Mouse (Mus musculus): ENCODE data around the gene Slc2a10.

The Slc2a10 gene

DNA sequence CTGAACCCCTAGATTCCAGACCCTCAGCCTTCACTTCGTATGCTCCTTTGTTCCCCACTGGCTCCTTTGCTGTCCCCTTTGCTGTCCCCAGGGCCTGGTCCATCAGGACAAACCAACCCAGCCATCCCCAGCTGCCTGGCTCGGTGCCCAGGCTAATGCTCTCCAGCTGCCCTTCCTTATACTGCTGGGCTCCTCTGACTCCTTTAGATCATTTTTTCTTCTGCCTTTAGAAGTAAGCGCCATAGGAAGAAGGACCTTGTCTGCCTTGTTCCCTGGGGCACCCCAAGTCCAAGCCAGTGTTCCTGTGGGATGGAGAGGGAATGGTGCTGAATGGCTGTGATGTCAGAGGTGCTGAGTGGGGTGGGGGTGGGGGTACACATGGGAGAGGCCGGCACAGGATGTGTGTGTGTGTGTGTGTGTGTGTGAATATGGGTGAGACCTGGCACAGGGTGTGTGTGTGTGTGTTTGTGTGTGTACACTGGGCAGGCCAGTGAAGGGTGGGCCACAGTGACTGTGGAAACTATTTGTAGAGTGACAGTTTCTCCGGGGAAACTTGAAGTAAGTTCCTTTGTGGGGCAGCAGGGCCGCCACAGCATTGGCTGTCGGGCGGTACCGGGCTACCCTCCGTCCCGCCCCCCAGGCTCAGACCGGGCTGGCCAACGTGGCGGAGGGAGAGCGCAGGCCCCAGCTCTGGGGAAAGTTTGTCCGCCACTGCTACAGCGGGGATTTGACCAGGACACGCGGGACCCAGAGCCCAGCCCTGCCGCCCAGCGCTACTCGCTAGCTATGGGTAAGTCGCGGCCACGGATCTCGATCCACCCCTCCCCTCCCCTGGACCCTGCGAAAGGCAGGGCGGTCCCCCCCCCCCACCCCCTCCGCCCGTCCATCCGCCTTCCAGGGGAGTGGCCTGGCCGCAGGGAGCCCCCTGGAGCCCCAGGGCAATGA lies at the start of gene Slc2a10:
Gene Slc2a10 (plus strand): TSS at position 529 of the 945 bp plus-strand sequence.
- CTCF ChIA-PET = interaction anchor here in 1 of 4 experiments (0.6 to 1.1 kb wide), 2 partner anchors 26 to 90 kb away, joined by 3 to 4 read pairs; no protein-coding TSS in a partner anchor
- POLR2A ChIA-PET = interaction anchor here in 1 of 4 experiments (0.8 kb wide), 1 partner anchor 276 kb away, joined by 3 read pairs; no protein-coding TSS in a partner anchor

DNA sequence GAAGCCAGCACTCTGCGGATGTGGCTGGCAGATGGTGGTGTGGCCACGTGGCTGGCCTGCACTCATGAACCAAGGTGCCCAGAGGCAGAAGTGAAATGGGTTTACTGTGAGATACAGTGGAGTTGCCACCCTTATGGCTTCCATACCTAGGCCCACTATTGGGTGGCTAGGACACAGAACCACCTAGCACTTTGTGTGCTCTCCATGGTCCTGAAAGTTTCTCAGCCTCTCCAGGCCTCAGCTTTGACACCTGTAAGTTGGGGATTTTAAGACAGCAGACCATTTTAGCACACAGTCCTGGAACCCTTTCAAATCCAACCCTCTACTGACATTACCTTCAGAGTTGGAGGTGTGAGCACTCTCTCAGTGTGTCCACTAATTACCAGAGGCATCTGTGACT lies 46.9 kb upstream of the Slc2a10 start:
- ChIA-PET CTCF (interaction anchor here in 1 of 4 experiments (0.6 kb wide), 1 partner anchor 295 kb away, joined by 3 read pairs; no protein-coding TSS in a partner anchor), POLR2A (no interaction called here)

DNA sequence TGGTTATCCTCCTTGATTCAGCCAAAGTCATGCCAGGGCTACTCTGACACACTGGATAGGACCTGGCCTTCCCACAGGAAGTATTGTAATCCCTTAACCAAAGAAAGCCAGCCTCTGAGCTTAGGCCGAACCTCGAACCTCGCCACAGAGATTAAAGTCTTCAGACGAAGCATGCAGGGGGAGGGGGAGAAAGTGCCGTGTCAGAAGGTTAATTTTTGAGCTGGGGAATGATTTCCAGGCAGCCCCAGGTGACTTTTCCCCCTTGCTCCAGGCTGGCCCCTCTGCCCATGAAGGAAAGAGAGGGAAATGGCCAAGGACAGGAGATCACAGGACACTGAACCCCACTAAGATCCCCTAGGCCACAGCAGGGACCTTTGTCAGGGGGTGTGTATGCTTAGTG lies 45.4 kb upstream of the Slc2a10 start:
- CTCF ChIA-PET = no interaction called here
- POLR2A ChIA-PET = no interaction called here

DNA sequence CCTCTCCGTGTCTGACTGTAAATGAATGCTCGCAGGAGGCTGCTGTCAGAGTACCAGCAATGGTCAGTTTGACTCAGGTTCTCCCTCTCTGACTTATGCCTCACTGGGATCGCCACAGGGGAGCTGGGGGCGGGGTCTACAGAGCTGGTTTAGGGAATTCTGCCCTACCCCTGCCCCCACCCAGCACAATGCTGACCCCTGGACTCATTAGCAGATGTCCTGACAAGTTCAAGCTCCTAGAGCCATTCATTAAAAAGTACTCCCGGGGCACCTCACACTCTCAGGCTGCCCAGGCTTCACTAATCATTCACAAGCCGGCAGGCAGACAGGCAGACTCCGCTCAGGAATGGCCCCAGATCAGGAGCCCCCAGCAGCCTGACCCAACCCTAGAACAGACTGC lies 43.9 kb upstream of the Slc2a10 start:
- ChIA-PET CTCF (interaction anchor here in 2 of 4 experiments (1.1 to 1.2 kb wide), 2 partner anchors 28 to 53 kb away, joined by 3 to 5 read pairs; no protein-coding TSS in a partner anchor), POLR2A (no interaction called here)

DNA sequence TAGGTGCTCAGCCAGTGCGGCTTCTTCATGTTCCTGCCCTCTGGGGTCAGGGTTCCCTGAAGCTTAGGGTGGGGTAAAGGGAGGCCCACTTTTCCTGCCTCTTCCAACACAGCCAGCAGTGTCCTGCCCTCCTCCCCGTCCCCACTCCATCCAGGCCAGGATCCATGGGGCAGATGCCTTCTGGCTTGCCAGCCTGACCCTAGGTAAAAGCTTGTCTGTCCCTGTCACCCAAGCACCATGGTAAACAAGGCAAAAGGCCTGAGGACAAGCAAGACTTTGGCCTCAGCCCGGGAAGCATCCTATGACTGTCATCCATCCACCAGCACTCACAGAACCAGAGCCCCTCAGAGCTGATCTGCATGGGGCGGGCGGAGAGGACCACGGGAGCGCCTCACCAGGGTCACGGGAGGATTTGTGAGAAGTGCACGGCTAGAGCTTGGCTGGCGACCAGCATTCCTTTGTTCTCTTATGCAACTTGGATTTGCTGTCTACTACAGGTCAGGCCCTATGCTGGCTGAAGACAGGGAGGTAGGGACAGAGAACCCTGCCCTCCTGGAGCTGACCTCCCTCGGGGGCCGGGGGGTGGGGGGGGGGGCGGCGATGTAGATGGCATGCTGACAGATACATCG lies 35.6 kb upstream of the Slc2a10 start:
- ChIA-PET CTCF (no interaction called here), POLR2A (interaction anchor here in 1 of 4 experiments (1.5 kb wide), 1 partner anchor 53 kb away, joined by 3 read pairs; no protein-coding TSS in a partner anchor)

DNA sequence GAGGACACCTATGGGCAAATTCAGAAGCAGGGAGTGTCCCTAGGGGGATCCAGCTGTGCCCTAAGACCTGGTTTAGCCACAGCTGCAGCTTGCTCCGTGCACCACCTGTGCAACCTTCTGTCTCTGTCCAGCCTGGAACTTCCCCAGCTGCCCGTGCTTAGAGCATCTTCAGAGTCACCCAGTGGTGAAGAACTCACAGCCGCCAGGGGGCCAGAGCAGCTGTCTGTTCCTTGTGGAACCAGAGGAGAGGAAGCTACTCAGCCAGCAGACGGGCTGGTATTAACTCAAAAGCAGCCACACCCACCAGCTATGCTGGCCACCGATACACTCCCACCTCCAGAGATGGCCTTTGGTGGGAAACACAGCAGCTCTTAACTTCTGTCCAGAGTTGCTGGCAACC lies 33.4 kb upstream of the Slc2a10 start:
- CTCF ChIA-PET = interaction anchor here (0.5 to 2.5 kb wide), 6 partner anchors 17 to 1000 kb away, joined by 3 to 11 read pairs (median 3); no protein-coding TSS in a partner anchor
- POLR2A ChIA-PET = interaction anchor here in 2 of 4 experiments (0.5 to 1.3 kb wide), 2 partner anchors 10 to 271 kb away, joined by 3 read pairs; no protein-coding TSS in a partner anchor

DNA sequence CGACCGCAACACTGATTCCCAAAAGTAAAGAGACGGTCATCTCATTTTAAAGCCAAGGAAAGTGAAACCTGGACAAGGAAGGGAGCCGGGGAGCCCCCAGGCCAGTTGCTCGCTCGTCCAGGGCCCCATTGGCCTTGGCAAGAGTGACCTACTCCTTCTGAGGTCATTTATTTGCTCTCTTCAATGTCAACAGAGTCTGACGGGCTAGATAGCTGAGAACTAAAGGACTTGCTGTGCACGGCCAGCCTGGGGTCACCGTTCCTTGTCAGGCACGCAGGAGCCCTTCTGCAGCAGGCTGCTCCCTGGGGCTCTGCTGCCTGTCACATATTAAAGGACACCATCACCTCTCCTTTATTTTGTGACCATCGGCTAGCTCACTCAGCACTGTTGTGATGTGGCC lies 31.6 kb upstream of the Slc2a10 start:
- POLR2A ChIA-PET = no interaction called here
- CTCF ChIA-PET = interaction anchor here in 1 of 4 experiments (1.7 kb wide), 1 partner anchor 15 kb away, joined by 4 read pairs; no protein-coding TSS in a partner anchor

DNA sequence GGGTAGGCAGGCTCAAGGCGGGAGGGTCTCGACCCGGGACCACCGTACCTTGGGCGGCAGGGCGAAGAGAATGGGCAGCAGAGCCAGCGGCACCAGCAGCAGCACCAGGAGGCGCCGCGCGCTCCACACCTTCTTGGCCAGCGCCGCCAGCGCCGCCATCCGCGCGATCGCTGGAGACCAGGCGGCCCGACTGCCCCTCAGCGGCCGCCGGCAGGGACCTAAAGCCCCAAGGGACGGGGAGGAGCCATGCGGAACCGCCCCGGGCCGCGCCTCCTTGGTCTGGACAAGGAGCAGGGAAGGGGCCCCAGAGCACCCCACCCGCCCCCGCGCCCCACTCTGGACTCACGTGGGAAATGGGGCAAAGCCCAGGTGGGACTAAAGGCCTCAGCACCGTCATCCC lies 30.6 kb upstream of the Slc2a10 start, which contains the start of gene Slc13a3:
Gene Slc13a3 (minus strand): TSS at position 228 of the 400 bp plus-strand sequence.
- POLR2A ChIA-PET = interaction anchor here in 2 of 4 experiments (0.6 to 0.7 kb wide), 3 partner anchors 21 to 352 kb away, joined by 4 to 6 read pairs (median 5); no protein-coding TSS in a partner anchor

DNA sequence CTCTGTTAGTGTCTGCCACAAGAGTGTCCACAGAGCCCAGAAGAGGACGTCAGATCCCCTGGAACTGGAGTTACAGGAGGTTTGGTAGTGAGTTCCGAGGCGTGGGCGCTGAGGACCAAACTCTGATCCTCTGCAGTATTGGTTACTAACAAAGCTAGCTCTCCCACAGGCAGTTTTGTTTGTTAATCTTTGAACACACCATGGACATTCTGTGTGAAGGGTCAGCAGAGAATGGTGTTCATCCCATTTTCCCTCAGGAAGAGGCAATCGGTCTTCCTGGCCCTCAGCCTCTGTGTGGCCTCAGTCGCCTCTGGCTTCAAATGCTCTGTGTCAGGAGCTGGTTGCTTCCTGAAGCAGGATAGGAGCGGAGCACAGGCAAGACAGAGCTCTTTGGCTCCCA lies 28.2 kb upstream of the Slc2a10 start:
- CTCF ChIA-PET = interaction anchor here in 2 of 4 experiments (0.7 to 1.9 kb wide), 2 partner anchors 58 to 67 kb away, joined by 4 read pairs; no protein-coding TSS in a partner anchor
- POLR2A ChIA-PET = interaction anchor here in 1 of 4 experiments (1.1 kb wide), 1 partner anchor 11 kb away, joined by 3 read pairs; no protein-coding TSS in a partner anchor

More for the DNA sequence above, 30.6 kb upstream of the Slc2a10 start, which contains the start of gene Slc13a3:
- CTCF ChIA-PET = interaction anchor here in 2 of 4 experiments (1.4 to 1.7 kb wide), 1 partner anchor 14 kb away, joined by 4 to 5 read pairs; no protein-coding TSS in a partner anchor

DNA sequence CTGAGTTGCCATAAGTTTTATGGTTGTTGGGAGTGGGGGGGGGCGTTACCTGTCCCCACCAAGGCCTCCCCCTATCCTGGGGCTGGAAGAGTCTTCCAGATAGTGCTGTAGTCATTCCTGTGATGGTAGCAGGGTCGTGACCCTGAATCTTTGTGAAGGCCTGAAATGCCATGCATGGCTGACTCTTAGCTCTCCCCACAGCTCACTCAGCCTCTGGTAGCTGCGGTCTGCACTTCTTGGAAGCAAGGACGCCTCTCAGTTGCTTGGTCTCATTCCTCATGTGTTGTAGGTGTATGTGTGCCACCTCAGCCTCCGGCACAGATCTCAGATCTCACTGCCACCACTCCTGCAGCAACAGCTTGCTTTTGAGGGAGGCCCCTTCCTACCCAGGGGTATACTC lies 27.7 kb upstream of the Slc2a10 start:
- ChIA-PET POLR2A (interaction anchor here in 1 of 4 experiments (1.1 kb wide), 1 partner anchor 10 kb away, joined by 3 read pairs; no protein-coding TSS in a partner anchor), CTCF (interaction anchor here in 2 of 4 experiments (0.7 to 1.9 kb wide), 2 partner anchors 58 to 68 kb away, joined by 4 read pairs; no protein-coding TSS in a partner anchor)

DNA sequence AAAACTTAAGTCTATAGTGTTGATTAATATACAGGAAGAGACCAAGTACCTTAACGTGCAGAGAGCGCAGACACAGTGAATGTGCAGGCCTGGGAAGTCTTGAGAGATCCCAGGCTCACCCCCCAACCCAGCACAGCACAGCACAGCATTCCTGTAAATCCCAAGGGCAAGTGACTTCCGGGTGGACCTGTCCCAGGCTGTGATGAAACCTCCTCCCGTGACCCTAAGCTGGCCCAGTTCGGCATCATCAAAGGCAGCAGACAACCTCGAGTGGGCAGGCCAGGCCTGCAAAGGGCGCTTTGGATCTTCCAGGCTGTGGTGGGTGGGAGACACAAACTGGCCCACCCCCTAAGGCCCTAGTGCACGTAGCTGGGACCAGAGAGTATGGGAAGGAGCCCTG lies 21.6 kb upstream of the Slc2a10 start:
- ChIA-PET POLR2A (interaction anchor here in 1 of 4 experiments (1.3 kb wide), 1 partner anchor 11 kb away, joined by 3 read pairs; the partner anchor contains the start of gene Trp53rka), CTCF (no interaction called here)

DNA sequence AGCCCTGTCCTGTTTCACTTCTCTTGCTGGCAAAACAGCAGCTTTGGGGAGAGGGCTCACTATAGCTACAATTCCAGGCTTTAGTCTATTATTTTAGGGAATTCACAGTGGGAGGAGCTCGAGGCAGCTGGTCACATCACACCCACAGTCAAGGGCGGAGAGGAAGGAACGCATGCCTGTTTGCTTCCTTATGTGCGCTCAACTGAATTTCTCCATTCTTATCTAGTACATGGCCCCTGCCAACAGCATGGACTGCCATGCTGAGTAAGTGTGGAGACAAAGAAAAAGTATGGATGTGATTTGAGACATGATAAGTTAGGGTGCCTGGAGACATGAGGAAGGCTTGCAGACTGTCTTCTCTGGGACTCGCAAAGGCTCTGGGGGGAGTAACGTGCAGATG lies 19.4 kb upstream of the Slc2a10 start:
- ChIA-PET CTCF (interaction anchor here in 2 of 4 experiments (0.6 kb wide), 2 partner anchors 522 to 685 kb away, joined by 3 to 4 read pairs; no protein-coding TSS in a partner anchor), POLR2A (interaction anchor here in 2 of 4 experiments (0.6 to 0.7 kb wide), 3 partner anchors 11 to 1675 kb away, joined by 3 to 4 read pairs (median 3); no protein-coding TSS in a partner anchor)

DNA sequence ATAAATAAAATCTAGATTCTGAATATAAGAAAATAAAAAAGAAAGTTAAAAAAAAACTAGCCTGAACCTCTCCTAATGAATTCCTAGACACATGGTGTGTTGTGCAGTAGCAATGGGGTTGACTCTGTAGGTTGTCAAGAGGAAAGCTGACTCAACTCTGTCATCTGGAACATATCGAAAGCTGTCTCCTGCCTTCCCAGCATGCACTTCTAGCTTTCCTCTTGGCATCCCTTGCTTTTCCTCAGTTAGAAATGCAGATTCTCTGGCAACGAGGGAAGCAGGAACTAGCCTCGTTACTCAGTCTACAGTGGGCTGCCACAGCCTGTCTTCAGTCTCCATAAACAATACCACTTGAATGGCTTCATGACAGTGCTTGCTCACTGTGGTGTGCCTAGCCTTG lies 17.8 kb upstream of the Slc2a10 start:
- ChIA-PET POLR2A (interaction anchor here in 2 of 4 experiments (0.6 to 0.9 kb wide), 3 partner anchors 11 to 83 kb away, joined by 3 read pairs; no protein-coding TSS in a partner anchor), CTCF (interaction anchor here in 3 of 4 experiments (0.5 to 1.8 kb wide), 4 partner anchors 11 to 521 kb away, joined by 3 to 10 read pairs (median 4); no protein-coding TSS in a partner anchor)

DNA sequence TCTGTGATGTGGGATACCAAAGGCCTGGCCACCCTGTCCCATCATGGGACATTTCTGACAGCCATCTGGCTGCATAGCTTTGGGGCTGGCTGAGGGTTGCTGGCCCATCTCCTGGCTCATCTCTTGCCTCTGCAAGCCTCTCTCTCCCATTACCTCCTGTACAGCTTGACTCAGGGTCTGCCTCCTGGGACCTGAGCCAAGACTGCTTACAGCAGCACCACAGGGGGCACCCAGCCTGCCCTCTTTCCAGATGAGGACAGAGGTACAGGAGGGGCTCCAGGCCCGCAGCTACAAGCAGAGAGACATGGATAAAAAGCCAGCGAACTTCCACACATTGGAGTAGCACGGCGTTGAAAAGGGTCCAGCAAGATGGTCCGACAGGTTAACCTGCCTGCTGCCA lies 17.2 kb upstream of the Slc2a10 start:
- CTCF ChIA-PET = interaction anchor here in 3 of 4 experiments (0.6 to 1.8 kb wide), 10 partner anchors 10 to 408 kb away, joined by 3 to 10 read pairs (median 4); no protein-coding TSS in a partner anchor

DNA sequence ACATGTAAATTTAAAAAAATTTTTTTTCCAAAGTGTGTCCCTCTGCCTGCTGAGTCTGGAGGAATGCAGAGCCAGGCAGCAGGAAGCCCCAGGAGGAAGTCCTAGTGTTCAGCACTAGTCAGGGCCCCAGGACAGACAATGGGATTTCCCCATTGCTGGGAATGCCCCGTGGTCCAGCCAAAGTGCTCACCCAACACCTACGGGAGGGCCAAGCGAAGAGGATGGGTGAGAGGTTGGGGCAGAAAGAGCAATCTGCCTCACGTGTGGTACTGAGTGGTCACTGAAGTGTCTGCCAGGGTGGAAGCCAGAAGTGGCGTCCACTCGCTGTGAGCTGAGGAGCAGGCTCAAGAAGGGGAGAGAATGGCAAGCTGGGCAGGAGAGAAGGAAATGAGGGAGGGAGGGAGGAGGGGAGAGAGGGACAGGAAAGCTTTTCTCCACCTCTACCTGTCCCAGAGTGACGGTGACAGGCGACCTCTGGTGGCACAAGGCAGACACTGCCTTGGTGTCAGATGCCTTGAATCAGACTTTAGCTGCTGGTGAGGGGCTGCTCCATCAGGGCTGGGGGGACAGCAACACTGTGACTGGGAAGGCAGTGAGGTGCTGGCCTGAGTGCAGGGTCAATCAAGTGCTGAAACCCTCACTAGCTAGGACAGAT lies 16.6 kb upstream of the Slc2a10 start:
- CTCF ChIA-PET = interaction anchor here (0.5 to 1.9 kb wide), 60 partner anchors 9 to 1949 kb away, joined by 3 to 11 read pairs (median 4); partner anchors contain the start of gene Slc13a3 (in 2 of the 4)
- POLR2A ChIA-PET = interaction anchor here in 3 of 4 experiments (0.6 to 1.6 kb wide), 6 partner anchors 89 to 606 kb away, joined by 3 to 6 read pairs (median 3); no protein-coding TSS in a partner anchor

More for the DNA sequence above, 17.2 kb upstream of the Slc2a10 start:
- POLR2A ChIA-PET = interaction anchor here in 3 of 4 experiments (0.6 to 1.6 kb wide), 4 partner anchors 11 to 88 kb away, joined by 3 to 6 read pairs (median 3); no protein-coding TSS in a partner anchor

DNA sequence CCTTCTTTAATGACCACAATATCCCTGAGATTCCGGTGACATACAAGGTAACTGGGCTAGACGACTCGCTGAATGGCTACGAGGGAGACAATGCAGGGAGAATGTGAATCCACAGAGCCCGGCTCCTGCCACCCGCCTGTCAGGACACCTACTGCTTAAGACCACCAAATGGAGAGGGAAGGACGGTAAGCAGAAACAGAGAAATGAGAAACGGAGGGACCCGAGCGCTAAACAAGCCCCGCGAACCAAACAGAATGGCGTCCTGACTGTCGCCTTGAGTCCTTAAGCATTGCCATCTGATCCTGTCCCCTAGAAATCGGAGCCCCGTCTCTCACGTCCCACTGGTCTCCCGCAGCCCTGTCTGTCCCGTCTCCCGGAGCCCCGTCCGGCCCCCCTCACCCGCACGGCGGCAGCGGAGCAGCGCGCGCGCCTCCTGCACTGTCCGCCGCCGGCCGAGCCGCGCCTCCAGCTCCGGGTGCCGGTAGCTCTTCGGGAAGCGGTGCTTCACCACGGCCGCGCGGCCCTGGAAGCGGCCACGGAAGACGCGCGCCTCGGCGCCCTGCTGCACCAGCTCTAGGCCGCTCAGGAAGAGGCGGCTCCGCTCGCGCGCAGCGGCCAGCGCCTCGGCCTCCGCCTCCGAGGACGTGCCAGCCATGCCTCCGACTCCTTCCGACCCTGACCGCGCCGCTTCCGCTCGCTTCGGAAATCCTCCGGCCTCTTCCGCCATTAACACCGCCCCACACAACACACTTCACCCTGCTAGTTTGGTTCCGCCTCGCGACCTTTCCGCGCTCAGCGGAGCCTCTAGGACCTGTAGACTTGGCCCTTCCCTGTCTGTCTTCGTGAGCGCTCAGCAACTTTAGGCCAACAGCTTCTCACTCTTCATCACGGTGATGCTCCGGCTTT lies 10.7 kb upstream of the Slc2a10 start, which contains the start of gene Trp53rka:
Gene Trp53rka (minus strand): TSS at position 677 of the 906 bp plus-strand sequence.
- ChIA-PET POLR2A (interaction anchor here in 3 of 4 experiments (0.6 to 1.2 kb wide), 10 partner anchors 11 to 841 kb away, joined by 3 to 4 read pairs (median 3); partner anchors contain the start of genes Acot8 (in 1 of the 3) and Zswim3 (in 1 of the 3)), CTCF (interaction anchor here in 1 of 4 experiments (0.6 to 0.7 kb wide), 3 partner anchors 36 to 166 kb away, joined by 3 read pairs; no protein-coding TSS in a partner anchor)
